Mouse (Mus musculus) lung, embryonic 14.5 days (tissue): ENCODE measurements around the gene Nck1. TPM values are rescaled to one million over a fixed set of nuclear protein-coding genes. Genes with fewer than 3 reads are reported as not detected.

Source experiments
- ATAC-seq: fragments of 200-750 bp; cut with Nextera tagmentation; 2 replicates; pipeline ENCODE4 v1.8.0; 2017; ENCODE audit warnings: mild to moderate bottlenecking, moderate TSS enrichment, moderate library complexity; ENCODE audit not compliant: insufficient read depth
- DNase-seq: peaks from one replicate; pipeline ENCODE4 v3.0.0-alpha.2; 2015
- H3K27ac ChIP-seq: fragments of 300-500 bp; sonication (generic); 2 replicates; pipeline ENCODE4 v1.5.1; 2014; ENCODE audit warnings: low read depth, mild to moderate bottlenecking, moderate library complexity
- H3K27me3 ChIP-seq: fragments of 300-500 bp; sonication (generic); 2 replicates; pipeline ENCODE4 v1.6.1; 2014; ENCODE audit warnings: low read length, control low read depth; ENCODE audit not compliant: insufficient read depth
- H3K36me3 ChIP-seq: fragments of 300-500 bp; sonication (generic); 2 replicates; pipeline ENCODE4 v1.6.1; 2014; ENCODE audit warnings: control low read depth; ENCODE audit not compliant: insufficient read depth
- H3K4me1 ChIP-seq: fragments of 300-500 bp; sonication (generic); 2 replicates; pipeline ENCODE4 v1.6.1; 2014; ENCODE audit warnings: antibody characterized with exemption, control low read depth; ENCODE audit not compliant: insufficient read depth
- H3K4me2 ChIP-seq: fragments of 300-500 bp; sonication (generic); 2 replicates; pipeline ENCODE4 v1.6.1; 2014; ENCODE audit warnings: mild to moderate bottlenecking
- H3K4me3 ChIP-seq: fragments of 300-500 bp; sonication (generic); 2 replicates; pipeline ENCODE4 v1.5.1; 2014; ENCODE audit warnings: low read depth, low read length
- H3K9ac ChIP-seq: fragments of 300-500 bp; sonication (generic); 2 replicates; pipeline ENCODE4 v1.6.1; 2014
- H3K9me3 ChIP-seq: fragments of 300-500 bp; sonication (generic); 2 replicates; pipeline ENCODE4 v1.6.1; 2016; ENCODE audit warnings: low read depth, low read length, control low read depth
- CTCF ChIP-seq: IDR thresholded peaks from 2 replicates; pipeline ENCODE4 v1.5.1; 2016; ENCODE audit warnings: antibody characterized with exemption, low read depth
- WGBS: fragments of 180-500 bp; shearing (Covaris S2); extraction: QIAGEN DNeasy Blood & Tissue Kit; methylation state at CpG from one replicate; pipeline ENCODE4 v1.1.7; 2014; 5-methylcytosine and 5-hydroxymethylcytosine counted together
- polyA plus RNA-seq: library from polyadenylated mRNA; unstranded; fragments of >200 nt; fragmentation: Nextera tagmentation; extraction: Ambion mirVana; gene quantifications from 2 replicates; pipeline ENCODE4 v1.2.1, GENCODE M21; 2014

The Nck1 gene
- polyA plus RNA-seq, 1 experiment from 2014 or later, result 71.3 TPM

- H3K27me3 ChIP-seq, result no peaks in the 10 kb centered on the region
- no peaks in the 10 kb centered on the region for H3K9me3 ChIP-seq
- no peak overlapping the region for H3K9ac ChIP-seq
- no peaks in the 10 kb centered on the region for H3K36me3 ChIP-seq
- WGBS, result 64% methylated on average over 4 of the region's 4 CpGs
- DNase-seq, result no peak
- TF ChIP-seq CTCF, result no peak
- H3K4me2 ChIP-seq, result no peak overlapping the region
- no peaks in the 10 kb centered on the region for H3K4me1 ChIP-seq
- H3K4me3 ChIP-seq, result no peak overlapping the region
- no peak for ATAC-seq
- no peak overlapping the region for H3K27ac ChIP-seq
These were observed 12.2 kb upstream of the Nck1 start for GRCm38 (mm10) chr9:100558023-100558573.

- no peak for TF ChIP-seq CTCF
- Histone ChIP-seq H3K4me2 (no peak overlapping the region), H3K9me3 (no peaks in the 10 kb centered on the region), H3K4me3 (no peak overlapping the region), H3K27ac (no peak overlapping the region), H3K27me3 (no peaks in the 10 kb centered on the region), H3K4me1 (no peaks in the 10 kb centered on the region), H3K36me3 (0 out of 2 replicates have a peak, but pooled peaks cover 5% of the 10 kb centered on the region), H3K9ac (no peak overlapping the region)
- WGBS, result 55% methylated on average over 5 of the region's 5 CpGs
- ATAC-seq (no peak), DNase-seq (no peak)
These were observed 9.8 kb upstream of the Nck1 start for GRCm38 (mm10) chr9:100555686-100556085.

DNA sequence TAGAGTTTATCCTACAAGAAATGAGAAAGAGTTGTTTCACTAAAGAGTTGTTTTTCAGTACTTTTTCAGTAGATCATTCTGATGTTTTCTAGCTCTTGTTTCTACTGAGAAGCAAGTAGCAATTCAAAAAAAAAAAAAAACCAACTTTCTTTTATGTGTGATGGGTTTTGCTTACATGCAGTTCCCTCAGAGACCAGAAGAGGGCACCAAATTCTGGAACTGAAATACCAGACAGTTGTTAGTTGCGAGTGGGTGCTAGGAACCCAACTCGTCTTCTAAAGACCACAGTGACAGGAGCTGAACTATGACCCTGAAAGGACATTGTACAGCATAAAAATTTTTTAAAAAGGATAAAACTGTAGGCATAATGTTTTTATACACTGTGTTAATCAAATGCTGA is 2.4 kb upstream of the Nck1 start:
- WGBS, result 91% methylated on average over 2 of the region's 2 CpGs
- Histone ChIP-seq H3K4me3 (no peak overlapping the region), H3K27me3 (no peaks in the 10 kb centered on the region), H3K4me1 (no peaks in the 10 kb centered on the region), H3K9me3 (peaks cover 6% of the 10 kb centered on the region; the same call in 1 of the 2 replicates), H3K27ac (no peak overlapping the region), H3K9ac (no peak overlapping the region), H3K4me2 (no peak overlapping the region), H3K36me3 (0 out of 2 replicates have a peak, but pooled peaks cover 5% of the 10 kb centered on the region)
- peak; percentile 62 for TF ChIP-seq CTCF
- DNase-seq (peak; percentile 46), ATAC-seq (no peak)

GRCm38 (mm10) chr9:100546594-100546910 is 618 bp upstream of the Nck1 start:
- ATAC-seq, result peak; percentile 26; the same call in 1 of the 2 replicates
- Histone ChIP-seq H3K4me1 (no peaks in the 10 kb centered on the region), H3K9me3 (peaks cover 6% of the 10 kb centered on the region; the same call in 1 of the 2 replicates), H3K9ac (peak overlapping the region; percentile 85), H3K27ac (peak overlapping the region; percentile 90), H3K27me3 (no peaks in the 10 kb centered on the region), H3K4me2 (peak overlapping the region; percentile 79), H3K4me3 (peak overlapping the region; percentile 97), H3K36me3 (no peaks in the 10 kb centered on the region)
- WGBS, result 9% methylated on average over 9 of the region's 9 CpGs
- DNase-seq, result no peak
- no peak for TF ChIP-seq CTCF

DNA sequence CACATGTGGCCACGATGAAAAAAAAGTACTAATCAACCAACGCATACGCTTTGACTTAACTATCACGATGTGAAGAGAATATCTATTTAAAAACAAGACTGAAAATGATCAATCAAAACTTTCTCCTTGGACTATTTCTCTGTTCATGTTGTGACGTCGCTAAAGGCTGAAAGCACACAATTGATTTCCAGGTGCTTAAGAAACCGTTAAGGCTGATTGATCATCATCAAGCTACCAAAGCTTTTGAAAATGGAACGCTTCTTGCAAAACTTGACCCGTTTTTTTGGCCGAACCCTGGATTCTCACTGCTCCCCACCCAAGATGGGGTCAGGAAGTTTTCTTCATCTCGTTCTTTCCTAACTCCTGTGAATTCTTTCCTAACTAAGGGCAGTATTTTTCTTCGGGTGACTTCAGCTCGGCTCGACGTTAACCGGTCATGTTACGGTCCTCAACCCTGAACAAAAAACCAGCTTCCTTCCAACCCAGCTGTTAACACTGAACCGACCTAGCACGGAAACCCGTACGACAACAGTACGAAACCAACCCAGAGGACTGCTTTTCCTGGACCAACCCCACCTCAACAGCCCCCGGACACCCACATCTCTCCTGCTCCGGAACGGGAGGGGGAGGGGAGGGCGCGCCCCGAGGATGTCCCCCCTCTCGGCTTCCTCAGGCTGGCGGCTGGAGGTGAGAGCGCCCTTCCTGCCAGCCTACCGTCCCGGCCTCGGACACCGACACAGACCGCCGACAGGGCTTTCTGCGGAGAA is 803 bp downstream of the Nck1 start:
- no peaks in the 10 kb centered on the region for H3K27me3 ChIP-seq
- H3K9ac ChIP-seq, result peak overlapping the region; percentile 85
- H3K4me1 ChIP-seq, result no peaks in the 10 kb centered on the region
- DNase-seq, result peak; percentile 35
- no peaks in the 10 kb centered on the region for H3K36me3 ChIP-seq
- WGBS, result under 1% methylated on average over 38 of the region's 38 CpGs
- peak overlapping the region; percentile 90 for H3K27ac ChIP-seq
- peak overlapping the region; percentile 97 for H3K4me3 ChIP-seq
- ATAC-seq, result no peak
- no peak for TF ChIP-seq CTCF
- peak overlapping the region; percentile 79 for H3K4me2 ChIP-seq
- H3K9me3 ChIP-seq, result peaks cover 6% of the 10 kb centered on the region; the same call in 1 of the 2 replicates

DNA sequence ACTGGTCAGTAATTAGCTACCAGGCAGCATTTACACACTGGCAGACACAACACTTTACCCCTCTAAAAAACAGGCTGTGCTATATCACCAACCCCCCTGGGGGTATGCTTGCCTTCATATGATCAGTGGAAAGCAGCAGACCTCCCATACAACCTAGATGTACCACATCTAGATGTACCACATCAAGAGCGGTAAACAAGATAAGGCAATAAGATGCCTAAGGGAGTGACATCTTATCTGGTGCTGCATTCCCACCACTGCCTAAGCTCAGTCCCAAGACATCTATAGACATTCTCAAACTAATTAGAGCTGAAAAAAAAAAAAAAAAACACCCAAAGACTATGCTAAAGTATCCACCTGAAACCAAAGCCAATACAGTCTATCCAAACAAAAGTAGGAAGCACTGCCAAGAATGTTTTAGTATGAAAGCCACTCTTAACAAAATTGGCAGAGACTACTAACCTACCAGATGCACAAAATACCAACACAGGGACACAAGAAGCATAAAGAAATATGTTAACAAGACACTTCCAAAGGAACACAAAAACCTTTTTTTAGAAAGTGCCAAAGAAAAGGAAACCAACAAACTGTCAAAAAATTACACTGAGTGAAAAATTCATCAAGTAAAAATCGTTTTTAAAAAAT is 10.2 kb downstream of the Nck1 start:
- H3K27me3 ChIP-seq, result no peaks in the 10 kb centered on the region
- H3K9ac ChIP-seq, result no peak overlapping the region
- H3K9me3 ChIP-seq, result no peaks in the 10 kb centered on the region
- TF ChIP-seq CTCF, result no peak
- ATAC-seq (no peak), DNase-seq (peak; percentile 24)
- H3K27ac ChIP-seq, result no peak overlapping the region
- no peaks in the 10 kb centered on the region for H3K4me1 ChIP-seq
- 81% methylated on average over 2 of the region's 2 CpGs for WGBS
- no peak overlapping the region for H3K4me3 ChIP-seq
- H3K36me3 ChIP-seq, result no peaks in the 10 kb centered on the region
- H3K4me2 ChIP-seq, result no peak overlapping the region

- H3K4me1 ChIP-seq, result no peaks in the 10 kb centered on the region
- TF ChIP-seq CTCF, result no peak
- ATAC-seq (no peak), DNase-seq (no peak)
- 92% methylated on average over 3 of the region's 3 CpGs for WGBS
- no peak overlapping the region for H3K4me3 ChIP-seq
- no peak overlapping the region for H3K4me2 ChIP-seq
- H3K9me3 ChIP-seq, result no peaks in the 10 kb centered on the region
- no peak overlapping the region for H3K27ac ChIP-seq
- H3K36me3 ChIP-seq, result no peaks in the 10 kb centered on the region
- H3K27me3 ChIP-seq, result no peaks in the 10 kb centered on the region
- H3K9ac ChIP-seq, result no peak overlapping the region
These were observed 11.2 kb downstream of the Nck1 start for GRCm38 (mm10) chr9:100534686-100535085.
